Mouse (Mus musculus): ENCODE measurements around the gene Cdk11b.
"Not testable (repeated sequence)": the region's sequence is repeated elsewhere in the genome, so short reads cannot be mapped to it uniquely, and the experiment has no call there.

Cdk11b gene

GRCm38 (mm10) chr4:155668689-155669597 lies 44.3 kb downstream of the Cdk11b start, which contains the start of gene Mib2:
Mib2 (minus strand) TSS chr4:155669198.
- DNase-seq (ENCODE audit: low spot score) = peak; percentile 94

DNA sequence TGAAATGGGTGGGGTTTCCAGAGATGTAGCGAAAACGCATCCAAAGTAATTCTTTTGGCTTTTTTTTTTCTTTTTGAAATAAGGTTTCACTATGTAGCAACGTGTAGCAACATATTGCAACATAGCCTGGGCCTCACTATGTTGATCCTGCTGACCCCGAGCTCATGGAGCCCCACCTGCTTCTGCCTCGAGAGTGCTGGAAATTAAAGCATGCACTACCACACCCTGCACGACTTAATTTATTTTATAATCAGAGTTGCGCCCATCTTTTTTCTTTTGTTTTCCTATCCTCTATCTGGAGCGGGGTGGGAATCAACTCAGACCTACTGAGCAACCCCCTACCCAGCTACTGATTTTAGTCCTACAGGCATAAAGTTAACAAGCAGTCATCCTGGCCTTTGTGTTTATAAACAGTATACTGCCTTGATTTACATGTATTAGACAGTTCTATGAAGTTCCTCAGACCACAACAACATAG lies 45.0 kb downstream of the Cdk11b start:
- no peak for DNase-seq (ENCODE audit: low spot score)

- DNase-seq (ENCODE audit: low spot score) = not testable (repeated sequence)
Observed at GRCm38 (mm10) chr4:155670236-155670635, 45.6 kb downstream of the Cdk11b start.

- no peak for DNase-seq (ENCODE audit: low spot score)
Observed at GRCm38 (mm10) chr4:155672082-155672481, 47.4 kb downstream of the Cdk11b start.

- DNase-seq (ENCODE audit: low spot score) = no peak
Observed at GRCm38 (mm10) chr4:155675991-155676390, 51.3 kb downstream of the Cdk11b start.

DNA sequence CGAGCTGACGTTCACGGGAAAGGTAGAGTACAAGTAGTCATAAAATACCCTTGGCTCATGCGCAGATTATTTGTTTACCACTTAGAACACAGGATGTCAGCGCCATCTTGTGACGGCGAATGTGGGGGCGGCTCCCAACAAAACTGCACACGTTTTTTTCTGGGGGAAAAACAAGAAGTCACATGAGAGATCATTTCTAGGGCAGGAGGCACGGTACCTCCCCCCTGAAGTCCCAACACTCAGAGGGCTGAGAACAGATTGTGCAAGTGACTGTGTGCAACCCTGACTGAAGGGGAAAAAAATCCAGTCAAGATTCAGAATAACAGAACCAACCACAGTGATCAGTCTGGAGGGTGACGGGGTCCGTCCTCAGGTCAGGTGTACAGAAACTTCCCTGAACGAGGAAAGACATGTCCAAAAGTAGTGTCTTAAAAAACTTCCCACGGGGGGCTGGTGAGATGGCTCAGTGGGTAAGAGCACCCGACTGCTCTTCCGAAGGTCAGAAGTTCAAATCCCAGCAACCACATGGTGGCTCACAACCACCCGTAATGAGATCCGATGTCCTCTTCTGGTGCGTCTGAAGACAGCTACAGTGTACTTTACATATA lies 59.1 kb downstream of the Cdk11b start:
- DNase-seq (ENCODE audit: low spot score) = not testable (repeated sequence)

GRCm38 (mm10) chr4:155687764-155688163 lies 63.1 kb downstream of the Cdk11b start:
- not testable (repeated sequence) for DNase-seq (ENCODE audit: low spot score)

DNA sequence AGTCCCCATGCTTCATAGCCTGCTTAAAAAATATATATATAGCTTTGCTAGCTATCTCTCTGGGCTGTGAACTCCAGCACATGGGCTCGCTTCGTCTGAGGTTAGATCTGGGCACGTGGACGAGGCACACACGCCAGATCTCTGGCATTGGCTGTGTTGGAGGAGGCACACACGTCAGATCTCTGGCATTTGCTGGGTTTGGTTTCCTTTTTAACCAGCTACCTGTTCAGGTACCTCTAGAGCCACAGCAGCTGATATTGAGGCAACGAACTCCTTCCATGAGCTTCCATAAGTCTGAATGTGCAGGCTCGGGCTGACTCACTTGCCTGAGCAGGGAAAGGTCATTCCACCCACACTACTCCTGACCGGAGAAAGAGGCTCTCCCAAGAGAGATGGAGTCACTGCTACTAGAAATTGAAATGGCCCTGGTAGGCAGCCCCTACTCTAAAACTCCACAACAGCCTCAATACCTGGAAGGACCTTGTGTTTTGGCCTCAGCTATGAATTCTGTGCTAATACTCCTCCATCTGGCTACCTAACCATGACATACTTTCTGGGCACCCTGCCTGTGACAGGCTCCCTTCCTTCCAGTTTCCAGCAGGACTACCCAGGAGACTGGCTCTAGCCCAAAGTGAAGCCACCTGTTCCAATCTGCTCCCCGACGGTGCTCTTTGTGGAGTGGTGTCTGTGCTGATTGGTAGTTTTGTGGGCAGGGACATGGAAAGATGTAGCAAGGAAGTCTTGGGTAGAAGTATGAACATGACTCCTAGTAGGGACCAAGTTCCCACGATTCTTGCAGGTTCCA lies 66.1 kb downstream of the Cdk11b start:
- no peak for DNase-seq (ENCODE audit: low spot score)

DNA sequence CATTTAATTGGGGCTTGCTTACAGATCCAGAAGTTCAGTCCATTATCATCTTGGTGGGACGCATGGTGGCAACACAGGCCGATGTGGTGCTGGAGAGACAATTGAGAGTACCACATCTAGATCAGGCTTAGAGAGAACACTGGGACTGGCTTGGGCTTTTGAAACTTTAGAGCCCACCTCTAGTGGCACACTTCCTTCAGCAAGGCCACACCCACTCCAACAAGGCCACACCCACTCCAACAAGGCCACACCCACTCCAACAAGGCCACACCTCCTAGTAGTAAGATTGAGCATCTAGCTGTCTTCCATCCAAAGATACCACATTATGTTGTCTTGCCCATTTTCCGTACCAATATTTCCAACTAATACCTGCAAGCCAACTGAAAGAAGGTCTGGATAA lies 67.8 kb downstream of the Cdk11b start:
- no peak for DNase-seq (ENCODE audit: low spot score)

DNA sequence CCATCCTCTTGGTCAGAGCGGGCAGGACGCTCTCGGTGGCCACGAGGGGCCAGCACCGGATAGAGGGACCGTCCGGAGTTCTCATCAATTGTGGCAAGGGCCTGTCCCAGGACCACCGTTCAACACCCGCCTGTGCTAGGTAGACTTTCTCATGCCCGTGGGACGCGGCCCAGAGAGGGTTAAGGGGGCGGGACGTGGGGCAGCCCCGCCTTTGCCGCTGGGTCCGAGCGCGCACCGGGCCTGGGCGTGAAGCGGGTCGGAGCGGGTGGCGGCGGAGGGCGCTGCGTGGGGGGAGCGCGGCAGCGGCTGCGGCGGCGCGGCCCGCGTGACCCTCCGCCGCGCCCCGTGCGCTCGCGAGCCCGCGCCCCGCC lies 69.4 kb downstream of the Cdk11b start, which contains the start of gene Fndc10:
Fndc10 (plus strand) TSS at position 232 of the 371 bp plus-strand sequence.
- DNase-seq (ENCODE audit: low spot score) = peak; percentile 74

- peak; percentile 61 for DNase-seq (ENCODE audit: low spot score)
Observed at GRCm38 (mm10) chr4:155694482-155695401, 70.1 kb downstream of the Cdk11b start.

- no peak for DNase-seq (ENCODE audit: low spot score)
Observed at GRCm38 (mm10) chr4:155695531-155696062, 70.9 kb downstream of the Cdk11b start.

GRCm38 (mm10) chr4:155696261-155697255 lies 71.9 kb downstream of the Cdk11b start:
- peak; percentile 8 for DNase-seq (ENCODE audit: low spot score)
